In the genomic region with DNA sequence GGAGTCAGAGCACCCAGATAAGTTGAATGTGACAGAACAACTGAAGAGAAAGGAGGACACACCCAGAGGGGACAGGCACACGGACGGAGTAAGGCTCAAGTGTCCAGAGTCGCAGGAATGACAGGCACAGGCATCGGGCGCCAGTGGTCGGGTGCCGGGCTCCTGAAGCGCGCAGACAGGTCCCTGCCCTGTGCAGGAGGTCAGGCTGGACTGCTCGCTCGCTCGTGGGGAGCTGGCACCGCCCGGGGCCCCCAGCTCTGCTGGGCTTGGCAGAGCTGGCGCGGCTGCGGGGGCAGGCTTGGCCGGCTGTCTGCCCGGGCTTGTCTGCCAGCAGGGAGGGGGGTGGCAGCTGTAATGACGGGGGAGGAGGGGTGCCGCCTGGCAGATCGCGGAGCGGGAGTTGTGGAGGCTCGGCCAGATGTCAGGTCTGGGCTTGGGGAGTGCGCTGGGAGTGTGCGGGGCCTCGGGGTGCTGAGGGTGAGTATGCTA, we compare ENCODE assay signal across 7 mouse cellular contexts. TPM values are rescaled to one million over a fixed set of nuclear protein-coding genes. Genes with fewer than 3 reads are reported as not detected.
A peak's percentile ranks its signal among the peaks of the same experiment; 100 is the strongest.
DNase-seq lines count a peak whose midpoint lies in the region; ATAC-seq and TF ChIP-seq lines count a peak whose summit lies in the region.

No protein-coding gene starts in this region.

- POLR2A ChIA-PET in Patski (lab: Charles Lee), result interaction anchor here (1.1 to 1.2 kb wide), 2 partner anchors 14 to 17 kb away, joined by 4 to 13 read pairs; a partner anchor contains a TSS

- peak overlapping the region; percentile 82 for H3K27ac ChIP-seq in hindbrain, embryonic 16.5 days (ENCODE audit: low read depth, low read length)
- H3K27ac ChIP-seq in midbrain, embryonic 10.5 days (replicated peaks), result peak overlapping the region; percentile 72
- H3K27ac ChIP-seq in small intestine, adult 2 months (ENCODE audit: insufficient read depth, low read depth, low read length), result peak overlapping the region; percentile 21; the same call in 1 of the 2 replicates

- no peak for TF ChIP-seq POLR2A in small intestine, adult 2 months (IDR thresholded peaks at IDR 0.05; ENCODE audit: low read depth, low read length)

- H3K36me3 ChIP-seq in hindbrain, embryonic 16.5 days (ENCODE audit: control insufficient read depth, insufficient read depth, low read length), result no peaks in the 10 kb centered on the region
- H3K36me3 ChIP-seq in midbrain, embryonic 10.5 days, result no peaks in the 10 kb centered on the region
- no peaks in the 10 kb centered on the region for H3K36me3 ChIP-seq in small intestine, adult 2 months (ENCODE audit: control insufficient read depth, insufficient read depth, low read length)

- in situ Hi-C loops in Patski (cut with MboI; ENCODE audit: low pct_unique_long_range_greater_than_20kb), result no loop called here

- no peaks in the 10 kb centered on the region for H3K9me3 ChIP-seq in hindbrain, embryonic 16.5 days (ENCODE audit: control insufficient read depth, low read length)
- no peaks in the 10 kb centered on the region for H3K9me3 ChIP-seq in midbrain, embryonic 10.5 days (replicated peaks)

- intact Hi-C loops in left cerebral cortex, postnatal 25 days (cut with DNase I), result loop anchor here (1.0 kb wide), 2 partner anchors 11 to 12 kb away; no protein-coding TSS in a partner anchor

- CTCF ChIA-PET in Patski (lab: Charles Lee), result interaction anchor here (0.7 to 1.4 kb wide), 2 partner anchors 16 to 90 kb away, joined by 3 to 7 read pairs; no protein-coding TSS in a partner anchor

- no peak for TF ChIP-seq CTCF in Patski (IDR thresholded peaks at IDR 0.05)
- TF ChIP-seq CTCF in small intestine, adult 2 months (IDR thresholded peaks at IDR 0.05; ENCODE audit: extremely low read depth, insufficient read length, insufficient replicate concordance, low read depth, low read length), result no peak

- no peaks in the 10 kb centered on the region for H3K27me3 ChIP-seq in Patski
- H3K27me3 ChIP-seq in hindbrain, embryonic 16.5 days (replicated peaks; ENCODE audit: control insufficient read depth, insufficient read depth, low read length), result no peaks in the 10 kb centered on the region; the same call in 1 of the 2 replicates
- H3K27me3 ChIP-seq in midbrain, embryonic 10.5 days (ENCODE audit: low read depth, poor library complexity, severe bottlenecking), result peaks cover 63% of the 10 kb centered on the region
- peaks cover 6% of the 10 kb centered on the region; the same call in 1 of the 2 replicates for H3K27me3 ChIP-seq in small intestine, adult 2 months (ENCODE audit: control insufficient read depth, insufficient read depth, low read length)

- H3K9ac ChIP-seq in hindbrain, embryonic 16.5 days (ENCODE audit: low read depth, low read length), result peak overlapping the region; percentile 72

- peak; percentile 65 for ATAC-seq in Patski
- peak; percentile 69 for ATAC-seq in hindbrain, embryonic 16.5 days

- H3K4me3 ChIP-seq in hindbrain, embryonic 16.5 days (ENCODE audit: low read length), result peak overlapping the region; percentile 59
- H3K4me3 ChIP-seq in midbrain, embryonic 10.5 days, result peak overlapping the region; percentile 73
- H3K4me3 ChIP-seq in small intestine, adult 2 months (ENCODE audit: low read depth, low read length), result peak overlapping the region; percentile 71

- H3K4me2 ChIP-seq in hindbrain, embryonic 16.5 days (ENCODE audit: low read length), result peak overlapping the region; percentile 99

- WGBS in hindbrain, embryonic 16.5 days, result under 1% methylated on average over 26 of the region's 28 CpGs
- under 1% methylated on average over 28 of the region's 28 CpGs for WGBS in midbrain, embryonic 10.5 days
- WGBS in small intestine, adult 2 months, result 1% methylated on average over 28 of the region's 28 CpGs

- DNase-seq in Patski (ENCODE audit: low read depth, low spot score), result no peak
- DNase-seq in cerebellum, adult 9-11 months, result peak; percentile 89
- peak; percentile 59 to 75 for DNase-seq in frontal cortex, postnatal 25 days (ENCODE audit: low spot score in 2 of 2)
- DNase-seq in left cerebral cortex, postnatal 25 days (ENCODE audit: low spot score in 2 of 2), result peak; percentile 84 to 95
- peak; percentile 58 for DNase-seq in midbrain, embryonic 10.5 days (ENCODE audit: low spot score)

- peaks cover 8% of the 10 kb centered on the region; the same call in 1 of the 2 replicates for H3K4me1 ChIP-seq in hindbrain, embryonic 16.5 days (ENCODE audit: control insufficient read depth, insufficient read depth, low read depth, low read length)
- peaks cover 55% of the 10 kb centered on the region for H3K4me1 ChIP-seq in midbrain, embryonic 10.5 days
- H3K4me1 ChIP-seq in small intestine, adult 2 months (ENCODE audit: control insufficient read depth, insufficient read depth, insufficient read length, low read length), result peaks cover 5% of the 10 kb centered on the region; the same call in 1 of the 2 replicates

RNA-seq across cellular contexts. Expression of a gene that starts 0.7 kb away (rescaled TPM):
- 4.4 TPM for polyA plus RNA-seq in Patski (2021)
- 13.7 and 13.9 TPM in 2 replicates for polyA plus RNA-seq in hindbrain, embryonic 16.5 days (2015; fragmentation: Nextera tagmentation; extraction: Ambion mirVana)
- 100 to 1,000 TPM; 109 to 110 TPM for total RNA-seq in left cerebral cortex, postnatal 25 days (2021)
- polyA plus RNA-seq in midbrain, embryonic 10.5 days (2016; fragmentation: Nextera tagmentation; extraction: Ambion mirVana), result 0.90 and 1.0 TPM in 2 replicates
- 0.80 and 0.91 TPM in 2 replicates for polyA plus RNA-seq in small intestine, adult 2 months (2012; rRNA removed)

RNA-seq across cellular contexts. Expression of a gene that starts 17.7 kb away (rescaled TPM):
- polyA plus RNA-seq in Patski (2021), result 22.4 TPM
- 19.4 and 21.9 TPM in 2 replicates for polyA plus RNA-seq in hindbrain, embryonic 16.5 days (2015; fragmentation: Nextera tagmentation; extraction: Ambion mirVana)
- total RNA-seq in left cerebral cortex, postnatal 25 days (2021), result 10 to 100 TPM; 10.8 to 11.8 TPM
- polyA plus RNA-seq in midbrain, embryonic 10.5 days (2016; fragmentation: Nextera tagmentation; extraction: Ambion mirVana), result 51.3 and 53.5 TPM in 2 replicates
- 13.4 and 15.8 TPM in 2 replicates for polyA plus RNA-seq in small intestine, adult 2 months (2012; rRNA removed)

Comparison
In these comparisons a context has a peak if more than half of its experiments do, and no peak if none do; other contexts are left out.
1. H3K27ac ChIP-seq: peak in every context shown above with its lines; median percentile 82 in hindbrain, embryonic 16.5 days; 72 in midbrain, embryonic 10.5 days; 21 in small intestine, adult 2 months.